Mouse (Mus musculus): ENCODE data around the gene Gripap1.

DNA sequence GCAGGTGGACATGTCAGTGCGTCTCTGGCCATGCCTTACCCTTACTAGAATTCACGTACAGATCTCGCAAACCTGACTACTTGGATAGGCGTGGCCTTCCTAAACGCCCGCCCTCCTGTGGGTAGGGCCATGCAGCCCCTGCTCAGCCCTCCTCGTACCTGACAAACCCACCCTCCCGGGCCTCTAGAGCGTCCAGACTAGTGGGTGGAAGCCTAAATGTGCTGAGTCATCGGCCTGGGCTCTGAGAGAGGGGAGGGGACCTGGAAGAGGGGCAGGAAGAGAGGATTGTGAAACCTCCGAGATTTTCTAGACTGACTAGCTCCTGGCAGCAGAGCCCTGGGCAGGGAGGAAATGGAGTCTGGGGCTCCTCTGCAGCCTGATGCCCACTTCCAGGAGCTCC, 23.8 kb upstream of the Gripap1 start:
- no peak for TF ChIP-seq CTCF (IDR thresholded peaks at IDR 0.05; ENCODE audit: extremely low read depth, insufficient read length, insufficient replicate concordance, low read depth, low read length)
- no peak for TF ChIP-seq POLR2A (IDR thresholded peaks at IDR 0.05; ENCODE audit: low read depth, low read length)
